Mouse (Mus musculus) neural tube, embryonic 13.5 days (tissue): Measurements from ENCODE around the gene Znrd1as. TPM values are rescaled to one million over a fixed set of nuclear protein-coding genes. Genes with fewer than 3 reads are reported as not detected.

Experiments
- ATAC-seq: fragments of 200-750 bp; cut with Nextera tagmentation; 2 replicates; pipeline ENCODE4 v1.8.0; 2017; ENCODE audit warnings: low read depth, mild to moderate bottlenecking, moderate TSS enrichment, moderate library complexity
- H3K27ac ChIP-seq: fragments of 300-500 bp; sonication (generic); replicated peaks from 2 replicates; pipeline ENCODE4 v1.5.1; 2015; ENCODE audit warnings: moderate library complexity, mild to moderate bottlenecking, inconsistent platforms
- H3K27me3 ChIP-seq: fragments of 300-500 bp; sonication (generic); 2 replicates; pipeline ENCODE4 v1.6.1; 2015; ENCODE audit warnings: mild to moderate bottlenecking, inconsistent platforms
- H3K36me3 ChIP-seq: fragments of 300-500 bp; sonication (generic); 2 replicates; pipeline ENCODE4 v1.6.1; 2015; ENCODE audit warnings: mild to moderate bottlenecking, inconsistent platforms
- H3K4me1 ChIP-seq: fragments of 300-500 bp; sonication (generic); replicated peaks from 2 replicates; pipeline ENCODE4 v1.6.1; 2015; ENCODE audit warnings: inconsistent platforms
- H3K4me2 ChIP-seq: fragments of 300-500 bp; sonication (generic); 2 replicates; pipeline ENCODE4 v1.6.1; 2015; ENCODE audit warnings: inconsistent platforms, mild to moderate bottlenecking, moderate library complexity
- H3K4me3 ChIP-seq: fragments of 300-500 bp; sonication (generic); 2 replicates; pipeline ENCODE4 v1.5.1; 2015; ENCODE audit warnings: mild to moderate bottlenecking, inconsistent platforms
- H3K9ac ChIP-seq: fragments of 300-500 bp; sonication (generic); 2 replicates; pipeline ENCODE4 v1.6.1; 2015; ENCODE audit warnings: moderate library complexity, mild to moderate bottlenecking, inconsistent platforms
- H3K9me3 ChIP-seq: fragments of 300-500 bp; sonication (generic); 2 replicates; pipeline ENCODE4 v1.6.1; 2016; ENCODE audit warnings: inconsistent platforms
- WGBS: fragments of 180-500 bp; shearing (Covaris S2); methylation state at CpG from one replicate; pipeline ENCODE4 v1.1.7; 2015; 5-methylcytosine and 5-hydroxymethylcytosine counted together
- polyA plus RNA-seq: library from polyadenylated mRNA; unstranded; fragments of >200 nt; fragmentation: Nextera tagmentation; extraction: Ambion mirVana; gene quantifications from 2 replicates; pipeline ENCODE4 v1.2.1, GENCODE M21; 2015

Gene Znrd1as
- polyA plus RNA-seq, 1 experiment from 2014 or later, result 5.8 TPM

DNA sequence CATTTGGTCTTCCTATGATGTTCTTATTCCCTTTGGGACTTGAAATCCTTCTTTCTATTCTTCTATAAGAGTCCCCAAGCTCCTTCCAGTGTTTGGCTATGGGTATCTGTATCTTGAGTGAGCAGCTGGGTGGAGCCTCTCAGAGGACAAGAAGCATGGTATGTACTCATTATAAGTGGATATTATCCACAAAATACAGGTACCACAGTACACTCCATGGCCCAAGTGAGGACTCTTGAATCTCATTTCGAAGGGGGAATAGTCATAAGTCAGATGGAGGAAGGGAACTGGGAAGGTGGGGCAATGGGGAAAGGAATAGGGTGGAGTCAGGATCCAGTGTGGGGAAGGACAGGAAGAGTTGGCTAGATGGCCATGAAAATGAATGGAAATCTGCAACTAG, 5.3 kb upstream of the Znrd1as start:
- Histone ChIP-seq H3K27ac (no peak overlapping the region), H3K9ac (no peak overlapping the region), H3K4me1 (peaks cover 35% of the 10 kb centered on the region), H3K36me3 (peaks cover 26% of the 10 kb centered on the region), H3K27me3 (no peaks in the 10 kb centered on the region), H3K9me3 (no peaks in the 10 kb centered on the region), H3K4me2 (no peak overlapping the region), H3K4me3 (no peak overlapping the region)
- no peak for ATAC-seq
- 96% methylated on average over 1 of the region's 1 CpGs for WGBS

- no peaks in the 10 kb centered on the region for H3K9me3 ChIP-seq
- peak overlapping the region; percentile 77 for H3K9ac ChIP-seq
- ATAC-seq, result peak; percentile 33
- peak overlapping the region; percentile 67 for H3K4me3 ChIP-seq
- WGBS, result 10% methylated on average over 12 of the region's 12 CpGs
- peak overlapping the region; percentile 85; the same call in 1 of the 2 replicates for H3K27ac ChIP-seq
- H3K27me3 ChIP-seq, result no peaks in the 10 kb centered on the region
- H3K36me3 ChIP-seq, result peaks cover 13% of the 10 kb centered on the region; the same call in 1 of the 2 replicates
- H3K4me1 ChIP-seq, result peaks cover 28% of the 10 kb centered on the region
- H3K4me2 ChIP-seq, result peak overlapping the region; percentile 90
Observed at GRCm38 (mm10) chr17:36958884-36959283, 492 bp downstream of the Znrd1as start.

GRCm38 (mm10) chr17:36961125-36961524, 2.7 kb downstream of the Znrd1as start:
- Histone ChIP-seq H3K27ac (no peak overlapping the region), H3K4me1 (peaks cover 25% of the 10 kb centered on the region), H3K4me2 (no peak overlapping the region), H3K9ac (no peak overlapping the region), H3K9me3 (no peaks in the 10 kb centered on the region), H3K36me3 (peaks cover 6% of the 10 kb centered on the region; the same call in 1 of the 2 replicates), H3K4me3 (no peak overlapping the region), H3K27me3 (no peaks in the 10 kb centered on the region)
- ATAC-seq, result no peak
- 71% methylated on average over 1 of the region's 1 CpGs for whole genome bisulfite sequencing

DNA sequence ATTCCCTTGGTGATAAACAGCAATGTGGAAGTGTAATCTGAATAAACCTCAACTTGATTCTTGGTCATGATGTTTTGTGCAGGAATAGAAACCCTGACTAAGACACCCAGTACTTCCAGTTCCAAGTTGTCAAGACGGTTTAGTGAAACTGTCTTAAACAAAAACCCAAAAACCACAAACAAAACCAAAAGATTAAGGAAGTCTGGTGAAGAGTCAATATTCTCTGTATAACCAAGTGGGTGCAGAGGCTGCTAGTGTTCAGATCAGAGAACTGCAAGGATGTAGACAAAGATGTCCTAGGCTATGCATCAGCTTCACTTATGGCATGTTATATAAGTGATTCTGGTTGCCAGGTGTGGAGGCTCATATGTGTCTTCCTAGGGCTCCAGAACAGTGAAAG, 8.5 kb downstream of the Znrd1as start:
- no peak for ATAC-seq
- WGBS, result 91% methylated on average over 1 of the region's 1 CpGs
- no peak overlapping the region for H3K4me2 ChIP-seq

GRCm38 (mm10) chr17:36970316-36970890, 12.0 kb downstream of the Znrd1as start:
- no peaks in the 10 kb centered on the region for H3K9me3 ChIP-seq

More for the DNA sequence above, 8.5 kb downstream of the Znrd1as start:
- no peaks in the 10 kb centered on the region for H3K36me3 ChIP-seq
- H3K4me3 ChIP-seq, result no peak overlapping the region
- no peak overlapping the region for H3K9ac ChIP-seq
- no peaks in the 10 kb centered on the region for H3K9me3 ChIP-seq
- no peaks in the 10 kb centered on the region for H3K27me3 ChIP-seq
- H3K4me1 ChIP-seq, result no peaks in the 10 kb centered on the region
- no peak overlapping the region for H3K27ac ChIP-seq

GRCm38 (mm10) chr17:36971172-36971850, 12.9 kb downstream of the Znrd1as start:
- no peak for ATAC-seq
- H3K27ac ChIP-seq, result no peak overlapping the region
- 94% methylated on average over 6 of the region's 6 CpGs for WGBS

More at GRCm38 (mm10) chr17:36970316-36970890, 12.0 kb downstream of the Znrd1as start:
- Histone ChIP-seq H3K9ac (no peak overlapping the region), H3K36me3 (no peaks in the 10 kb centered on the region), H3K4me1 (no peaks in the 10 kb centered on the region), H3K27ac (no peak overlapping the region), H3K4me3 (no peak overlapping the region), H3K4me2 (no peak overlapping the region), H3K27me3 (no peaks in the 10 kb centered on the region)
- 87% methylated on average over 14 of the region's 14 CpGs for WGBS
- ATAC-seq, result no peak

DNA sequence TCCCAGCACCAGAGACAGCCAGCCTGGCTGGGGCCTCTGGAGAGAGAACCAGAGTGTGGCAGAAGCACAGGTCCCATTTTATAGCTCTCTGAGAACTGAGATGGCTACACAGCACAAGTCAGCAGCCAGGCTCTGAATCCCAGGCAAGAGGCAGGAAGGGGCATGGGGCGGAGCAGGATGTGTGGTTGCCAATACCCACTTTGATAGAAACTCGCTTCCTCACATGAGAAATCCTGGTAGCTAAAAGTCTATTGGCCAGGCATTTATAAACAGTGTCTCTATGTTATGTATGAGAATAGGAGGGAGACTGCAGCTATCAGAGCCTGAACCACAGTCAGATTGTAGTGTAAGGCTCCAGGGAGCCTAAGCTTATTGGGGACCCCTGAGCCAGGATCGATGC, 14.4 kb downstream of the Znrd1as start:
- Histone ChIP-seq H3K27ac (no peak overlapping the region), H3K9ac (no peak overlapping the region), H3K4me2 (no peak overlapping the region), H3K4me1 (no peaks in the 10 kb centered on the region), H3K27me3 (no peaks in the 10 kb centered on the region), H3K4me3 (no peak overlapping the region), H3K36me3 (no peaks in the 10 kb centered on the region), H3K9me3 (no peaks in the 10 kb centered on the region)
- 90% methylated on average over 3 of the region's 3 CpGs for WGBS
- no peak for ATAC-seq

More at GRCm38 (mm10) chr17:36971172-36971850, 12.9 kb downstream of the Znrd1as start:
- no peak overlapping the region for H3K4me2 ChIP-seq
- H3K4me3 ChIP-seq, result no peak overlapping the region
- H3K36me3 ChIP-seq, result no peaks in the 10 kb centered on the region
- no peak overlapping the region for H3K9ac ChIP-seq
- H3K27me3 ChIP-seq, result no peaks in the 10 kb centered on the region
- H3K9me3 ChIP-seq, result no peaks in the 10 kb centered on the region
- no peaks in the 10 kb centered on the region for H3K4me1 ChIP-seq

DNA sequence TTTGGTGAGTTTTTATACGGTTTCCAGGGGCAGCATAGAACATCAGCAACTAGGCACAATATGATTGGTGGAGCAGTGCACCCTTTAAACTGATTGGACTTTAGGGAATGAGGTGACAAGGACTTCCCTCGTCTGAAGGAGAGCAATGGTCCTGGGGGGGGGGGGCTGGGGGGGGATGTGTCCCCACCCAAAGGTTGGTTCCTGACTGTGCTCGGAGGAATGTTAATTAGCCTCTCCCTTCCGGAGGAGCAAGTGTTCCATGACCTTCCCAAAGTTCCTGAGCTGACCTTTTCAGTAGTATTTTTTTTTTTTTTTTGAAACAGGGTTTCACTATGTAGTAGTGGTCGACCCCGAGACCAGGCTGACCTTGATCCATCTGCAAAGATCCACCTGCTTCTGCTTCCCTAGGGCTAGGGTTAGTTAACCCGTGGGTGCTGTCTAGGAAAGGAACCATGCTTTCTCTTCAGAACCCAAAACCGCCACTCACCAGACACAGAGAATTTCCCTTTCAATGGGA, 14.9 kb downstream of the Znrd1as start:
- H3K4me3 ChIP-seq, result no peak overlapping the region
- H3K9ac ChIP-seq, result no peak overlapping the region
- 80% methylated on average over 8 of the region's 8 CpGs for WGBS
- no peaks in the 10 kb centered on the region for H3K9me3 ChIP-seq
- H3K27me3 ChIP-seq, result no peaks in the 10 kb centered on the region
- H3K4me2 ChIP-seq, result no peak overlapping the region
- H3K27ac ChIP-seq, result no peak overlapping the region
- H3K36me3 ChIP-seq, result no peaks in the 10 kb centered on the region
- ATAC-seq, result no peak
- no peaks in the 10 kb centered on the region for H3K4me1 ChIP-seq

DNA sequence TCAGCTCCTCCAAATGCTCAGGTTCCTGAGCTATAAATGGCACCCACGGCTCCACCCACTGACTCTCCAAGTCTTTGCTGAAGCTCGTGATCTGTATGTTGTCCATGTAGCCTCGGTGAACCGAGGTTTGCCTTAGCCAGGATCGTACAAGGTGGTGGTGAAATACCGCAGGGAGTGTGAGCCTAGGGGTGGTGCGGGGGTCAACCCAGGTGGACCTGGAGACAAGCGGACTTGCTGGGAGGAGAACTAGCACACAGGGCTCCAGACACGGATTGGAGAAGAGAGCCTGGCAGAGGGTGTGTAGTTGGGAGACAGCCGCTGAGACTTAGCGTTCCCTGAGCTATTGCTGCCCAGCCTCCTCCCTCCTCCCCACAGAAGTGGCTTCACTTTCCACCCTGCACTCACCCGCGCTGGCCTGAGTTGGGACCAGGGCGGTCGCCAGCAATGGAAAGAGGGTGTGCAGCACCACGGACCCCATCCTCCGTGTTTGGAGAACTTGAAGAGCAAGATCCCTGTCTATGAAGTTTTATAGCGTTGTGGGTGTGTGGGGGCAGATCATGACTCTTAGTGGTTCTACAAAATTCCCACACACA, 22.9 kb downstream of the Znrd1as start, which contains the start of gene 2410137M14Rik:
Gene 2410137M14Rik (minus strand): TSS at position 17 of the 593 bp plus-strand sequence.
- peak; percentile 43; the same call in 1 of the 2 replicates for ATAC-seq
- H3K4me2 ChIP-seq, result peak within 1 kb of the TSS; percentile 14; the same call in 1 of the 2 replicates

DNA sequence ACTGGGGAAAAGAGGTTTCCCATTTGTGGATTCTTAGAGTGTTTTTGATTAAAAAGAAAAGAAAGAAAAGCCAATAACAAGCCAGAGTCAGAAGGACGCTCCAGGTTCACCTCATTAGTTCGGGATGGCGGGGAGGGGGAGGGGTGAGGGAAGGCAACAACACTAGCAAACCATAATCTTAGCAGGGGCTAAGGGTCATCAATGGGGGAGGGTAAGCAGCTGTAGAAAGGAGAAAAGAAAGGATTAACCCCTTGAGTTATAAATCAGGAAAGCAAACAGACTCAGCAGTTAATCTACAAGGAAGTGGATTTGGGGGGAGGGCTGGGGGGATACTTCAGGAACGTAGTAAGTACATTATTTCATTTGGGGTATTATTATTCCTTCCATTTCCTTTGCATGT, 23.5 kb downstream of the Znrd1as start:
- 0 out of 2 replicates have a peak, but pooled peaks cover 6% of the 10 kb centered on the region for H3K27me3 ChIP-seq
- H3K4me2 ChIP-seq, result 0 out of 2 replicates have a peak overlapping the region, but pooled peaks have one; percentile 14

More for the DNA sequence above, 22.9 kb downstream of the Znrd1as start, which contains the start of gene 2410137M14Rik:
- Histone ChIP-seq H3K27ac (no peak within 1 kb of the TSS), H3K9ac (no peak within 1 kb of the TSS), H3K4me1 (0 out of 2 replicates have a peak, but pooled peaks cover 5% of the 10 kb centered on the region), H3K4me3 (no peak within 1 kb of the TSS), H3K27me3 (0 out of 2 replicates have a peak, but pooled peaks cover 6% of the 10 kb centered on the region), H3K9me3 (no peaks in the 10 kb centered on the region), H3K36me3 (no peaks in the 10 kb centered on the region)
- 17% methylated on average over 18 of the region's 18 CpGs for WGBS

GRCm38 (mm10) chr17:36982253-36983155, 24.1 kb downstream of the Znrd1as start:
- ATAC-seq, result no peak
- Histone ChIP-seq H3K27me3 (peaks cover 9% of the 10 kb centered on the region), H3K36me3 (no peaks in the 10 kb centered on the region), H3K4me2 (no peak overlapping the region), H3K9ac (no peak overlapping the region), H3K4me3 (no peak overlapping the region), H3K27ac (no peak overlapping the region), H3K9me3 (no peaks in the 10 kb centered on the region), H3K4me1 (0 out of 2 replicates have a peak, but pooled peaks cover 5% of the 10 kb centered on the region)
- WGBS, result 23% methylated on average over 5 of the region's 5 CpGs

More for the DNA sequence above, 23.5 kb downstream of the Znrd1as start:
- H3K4me1 ChIP-seq, result 0 out of 2 replicates have a peak, but pooled peaks cover 5% of the 10 kb centered on the region
- H3K36me3 ChIP-seq, result no peaks in the 10 kb centered on the region
- ATAC-seq, result no peak
- no peaks in the 10 kb centered on the region for H3K9me3 ChIP-seq
- no peak overlapping the region for H3K4me3 ChIP-seq
- 6% methylated on average over 4 of the region's 4 CpGs for WGBS
- no peak overlapping the region for H3K9ac ChIP-seq
- H3K27ac ChIP-seq, result no peak overlapping the region
